Mouse (Mus musculus) kidney, embryonic 16.5 days (tissue): ENCODE measurements around the gene Shq1. TPM values are rescaled to one million over a fixed set of nuclear protein-coding genes. Genes with fewer than 3 reads are reported as not detected.

Experiments
- polyA plus RNA-seq: library from polyadenylated mRNA; unstranded; fragments of >200 nt; fragmentation: Nextera tagmentation; extraction: Ambion mirVana; gene quantifications from 2 replicates; pipeline ENCODE4 v1.2.1, GENCODE M21; 2015

The Shq1 gene
- polyA plus RNA-seq, 1 experiment from 2014 or later = 20.8 TPM

Other genes starting within 250 kb of the Shq1 start
- 6.8 and 8.0 TPM in 2 replicates for gene Gxylt2, start 33.6 kb upstream of the Shq1 start, polyA plus RNA-seq
- 16.7 and 17.7 TPM in 2 replicates for gene Ppp4r2, start 162.5 kb upstream of the Shq1 start, polyA plus RNA-seq